Mouse (Mus musculus) bone marrow, adult 2 months (tissue): ENCODE data around the gene Wdr48.

Source experiments
- CTCF ChIP-seq: fragments of 200-500 bp; IDR thresholded peaks from 2 replicates; pipeline ENCODE4 v1.5.1; 2011; ENCODE audit warnings: low read length, control low read depth; ENCODE audit not compliant: control insufficient read depth, insufficient read depth
- POLR2A ChIP-seq: fragments of 200-500 bp; IDR thresholded peaks from 2 replicates; pipeline ENCODE4 v1.6.1; 2011; ENCODE audit warnings: low read depth, mild to moderate bottlenecking, control low read depth, low read length, borderline replicate concordance; ENCODE audit not compliant: control insufficient read depth

GRCm38 (mm10) chr9:119848671-119849070, 46.0 kb upstream of the Wdr48 start:
- TF ChIP-seq POLR2A: no peak
- TF ChIP-seq CTCF: no peak
